Mouse (Mus musculus): ENCODE results near the gene U2af1l4. TPM values are rescaled to one million over a fixed set of nuclear protein-coding genes. Genes with fewer than 3 reads are reported as not detected.

Gene U2af1l4
- polyA plus RNA-seq, 1 experiment from 2014 or later, result 94.1 TPM

DNA sequence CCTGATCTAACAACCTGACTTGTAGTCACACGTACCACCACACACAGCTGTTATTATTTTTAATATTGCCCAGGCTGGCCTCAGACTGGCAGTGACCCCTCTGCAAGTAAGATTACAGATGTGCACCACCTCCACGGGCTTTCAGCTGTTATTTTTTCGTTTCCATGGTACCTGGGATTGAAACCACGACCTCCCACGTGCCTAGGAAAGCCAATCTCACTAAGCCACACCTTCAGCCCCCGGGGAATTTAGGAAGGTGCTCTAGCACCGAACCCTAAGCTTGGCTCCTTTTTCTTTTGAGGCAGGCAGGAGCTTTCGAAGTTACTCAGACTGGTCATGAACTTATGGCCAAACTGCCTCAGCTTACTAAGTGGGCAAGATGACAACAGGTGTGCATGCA, 41.3 kb downstream of the U2af1l4 start:
- Histone ChIP-seq H3K4me1 (no peaks in the 10 kb centered on the region), H3K4me2 (replicated peaks) (no peak overlapping the region), H3K9ac (no peak overlapping the region), H3K9me3 (no peaks in the 10 kb centered on the region), H3K27me3 (no peaks in the 10 kb centered on the region), H3K27ac (no peak overlapping the region), H3K36me3 (no peaks in the 10 kb centered on the region), H3K4me3 (no peak overlapping the region)
- ATAC-seq (ENCODE audit: insufficient number of reproducible peaks, insufficient read depth, low FRiP score, low TSS enrichment), result no peak
- 42% methylated on average over 8 of the region's 8 CpGs for WGBS

DNA sequence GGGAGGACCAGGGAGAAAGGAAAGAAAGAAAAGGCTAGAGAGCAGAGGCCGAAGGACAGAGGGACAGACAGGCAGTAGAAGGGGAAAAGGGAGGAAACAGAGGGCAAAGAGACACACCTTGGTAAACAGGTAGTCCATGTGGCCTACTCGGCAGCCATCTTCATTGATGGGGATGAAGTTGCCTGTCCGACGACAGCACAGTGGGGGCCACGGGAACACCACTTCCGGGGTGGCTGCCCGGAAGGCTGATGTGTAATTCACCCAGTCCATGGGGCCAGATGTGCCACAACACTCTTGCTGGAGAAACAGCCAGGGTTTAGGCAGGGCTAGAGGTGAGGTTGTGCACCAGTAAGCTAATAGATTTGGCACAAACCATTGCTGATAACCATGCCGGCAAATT, 41.8 kb downstream of the U2af1l4 start:
- Histone ChIP-seq H3K36me3 (no peaks in the 10 kb centered on the region), H3K9me3 (no peaks in the 10 kb centered on the region), H3K4me2 (replicated peaks) (no peak overlapping the region), H3K9ac (no peak overlapping the region), H3K27ac (no peak overlapping the region), H3K27me3 (no peaks in the 10 kb centered on the region), H3K4me1 (no peaks in the 10 kb centered on the region), H3K4me3 (no peak overlapping the region)
- ATAC-seq (ENCODE audit: insufficient number of reproducible peaks, insufficient read depth, low FRiP score, low TSS enrichment), result no peak
- WGBS, result 88% methylated on average over 8 of the region's 8 CpGs

DNA sequence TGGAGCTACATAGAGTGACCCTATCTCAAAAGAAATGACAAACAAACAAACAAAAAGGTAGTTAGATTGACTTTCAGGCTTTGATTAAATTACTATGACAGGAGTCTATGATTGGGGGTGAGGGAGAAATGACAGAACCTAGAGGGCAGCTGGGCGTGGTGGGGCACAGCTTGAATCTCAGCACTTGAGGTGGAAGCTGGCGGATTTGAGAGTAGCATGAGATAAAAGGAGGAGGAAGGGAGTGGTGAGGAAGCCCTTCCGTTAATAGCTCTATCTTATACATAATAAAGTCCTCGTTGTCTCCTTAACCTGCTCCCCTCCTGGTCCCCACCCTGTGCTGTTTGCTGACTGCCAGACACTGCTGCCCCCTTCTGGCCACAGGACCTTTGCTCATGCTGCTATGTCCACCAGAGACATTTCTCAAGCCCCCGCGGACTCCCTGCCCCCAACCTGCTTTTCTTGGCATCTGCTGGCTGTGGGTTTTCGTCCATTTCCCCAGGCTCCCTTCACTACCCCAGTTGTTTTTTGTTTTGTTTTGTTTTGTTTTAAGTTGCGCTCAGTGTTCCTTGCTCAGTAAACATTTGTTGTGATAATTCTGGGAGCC, 44.7 kb downstream of the U2af1l4 start:
- 33% methylated on average over 8 of the region's 8 CpGs for WGBS
- no peak overlapping the region for H3K4me2 ChIP-seq (replicated peaks)
- H3K27ac ChIP-seq, result no peak overlapping the region
- 0 out of 2 replicates have a peak, but pooled peaks have one; percentile 41 for ATAC-seq (ENCODE audit: insufficient number of reproducible peaks, insufficient read depth, low FRiP score, low TSS enrichment)
- no peaks in the 10 kb centered on the region for H3K36me3 ChIP-seq
- no peaks in the 10 kb centered on the region for H3K27me3 ChIP-seq
- H3K4me3 ChIP-seq, result no peak overlapping the region
- no peak overlapping the region for H3K9ac ChIP-seq
- H3K9me3 ChIP-seq, result no peaks in the 10 kb centered on the region
- H3K4me1 ChIP-seq, result no peaks in the 10 kb centered on the region

DNA sequence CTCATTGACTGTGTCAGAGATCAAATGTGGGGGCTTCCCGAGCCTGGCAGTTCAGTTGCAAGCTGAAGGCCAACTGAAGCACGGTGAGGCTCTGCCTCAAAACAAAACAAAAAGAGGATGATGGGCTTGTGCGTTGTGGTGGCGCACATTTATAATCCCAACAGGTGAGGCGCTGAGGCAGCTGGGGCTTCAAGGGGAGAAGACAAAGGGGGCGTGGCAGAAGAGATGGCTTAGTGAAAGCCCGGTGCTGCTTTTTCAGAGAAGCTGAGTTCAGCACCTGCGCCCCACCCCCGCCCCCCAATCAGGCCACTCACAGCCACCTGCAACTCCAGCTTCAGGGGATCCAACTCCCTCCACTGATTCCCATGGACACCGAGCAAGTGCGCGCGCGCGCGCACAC, 45.4 kb downstream of the U2af1l4 start:
- WGBS, result 50% methylated on average over 14 of the region's 16 CpGs
- no peak for ATAC-seq (ENCODE audit: insufficient number of reproducible peaks, insufficient read depth, low FRiP score, low TSS enrichment)
- no peaks in the 10 kb centered on the region for H3K27me3 ChIP-seq

DNA sequence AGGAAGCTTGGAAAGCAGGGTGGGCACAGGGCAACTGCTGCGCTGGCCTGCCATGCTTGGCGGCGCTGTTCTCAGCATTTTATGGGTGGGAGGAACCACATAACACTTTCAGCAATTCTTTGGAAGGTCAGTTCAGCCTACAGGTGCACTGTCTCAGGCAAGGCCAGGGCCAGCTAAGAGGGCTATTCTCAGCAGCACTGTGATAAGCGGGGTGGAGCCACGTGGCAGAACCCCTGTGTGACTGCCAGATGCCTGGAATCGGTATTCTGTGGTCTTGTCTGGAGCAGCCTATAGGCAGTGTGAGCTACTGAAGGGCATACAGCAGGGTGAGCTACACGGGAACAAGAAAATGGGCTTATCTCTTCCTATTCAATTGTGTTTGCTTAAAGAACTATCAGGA, 46.9 kb downstream of the U2af1l4 start:
- no peak overlapping the region for H3K4me3 ChIP-seq
- ATAC-seq (ENCODE audit: insufficient number of reproducible peaks, insufficient read depth, low FRiP score, low TSS enrichment), result no peak
- no peak overlapping the region for H3K9ac ChIP-seq
- H3K27ac ChIP-seq, result no peak overlapping the region
- H3K36me3 ChIP-seq, result no peaks in the 10 kb centered on the region
- H3K9me3 ChIP-seq, result no peaks in the 10 kb centered on the region
- H3K27me3 ChIP-seq, result no peaks in the 10 kb centered on the region
- H3K4me2 ChIP-seq (replicated peaks), result no peak overlapping the region
- H3K4me1 ChIP-seq, result no peaks in the 10 kb centered on the region
- 58% methylated on average over 7 of the region's 7 CpGs for WGBS

More for the DNA sequence above, 45.4 kb downstream of the U2af1l4 start:
- H3K9me3 ChIP-seq, result no peaks in the 10 kb centered on the region
- no peaks in the 10 kb centered on the region for H3K36me3 ChIP-seq
- no peak overlapping the region for H3K27ac ChIP-seq
- no peak overlapping the region for H3K9ac ChIP-seq
- H3K4me2 ChIP-seq (replicated peaks), result no peak overlapping the region
- no peaks in the 10 kb centered on the region for H3K4me1 ChIP-seq
- H3K4me3 ChIP-seq, result no peak overlapping the region

DNA sequence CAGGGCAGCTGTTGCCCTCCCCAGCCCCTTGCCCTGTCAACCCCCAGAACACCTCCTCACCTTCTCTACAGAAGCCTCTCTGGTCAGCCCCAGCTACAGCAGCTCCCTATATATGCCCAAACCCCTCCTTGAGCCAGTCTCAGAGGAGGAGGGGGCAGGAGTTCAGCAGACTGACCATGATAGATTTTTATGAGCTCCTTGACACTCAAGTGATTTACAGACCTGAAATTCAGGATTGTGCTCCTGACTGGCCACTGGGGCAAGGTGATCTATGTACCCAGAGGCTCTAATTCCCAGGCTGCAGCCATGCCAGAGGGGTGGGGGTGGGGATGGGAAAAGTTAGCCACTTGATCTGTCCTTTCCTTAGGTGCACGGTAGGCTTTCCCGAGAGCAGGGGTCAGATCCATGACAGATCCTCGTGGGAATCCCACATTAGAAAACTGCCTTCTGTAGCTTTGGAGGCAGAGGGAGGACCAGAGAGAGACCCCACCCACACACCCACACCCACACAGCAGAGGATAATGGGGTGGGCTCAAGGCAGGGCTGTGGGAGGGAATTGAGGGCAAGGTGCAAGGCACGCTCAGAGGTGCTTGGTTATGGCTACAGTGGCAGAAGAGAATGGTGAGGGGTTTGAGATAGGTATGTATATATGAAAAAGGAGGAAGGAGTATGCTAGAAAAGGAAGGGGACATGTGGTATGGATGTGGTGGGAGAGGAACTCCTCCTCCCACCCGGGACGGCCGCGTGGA, 49.7 kb downstream of the U2af1l4 start, which contains the start of gene Upk1a:
Upk1a (minus strand) TSS at position 194 of the 749 bp plus-strand sequence.
- peaks cover 25% of the 10 kb centered on the region for H3K36me3 ChIP-seq
- no peak within 1 kb of the TSS for H3K4me3 ChIP-seq
- 0 out of 2 replicates have a peak, but pooled peaks have one; percentile 17 for ATAC-seq (ENCODE audit: insufficient number of reproducible peaks, insufficient read depth, low FRiP score, low TSS enrichment)
- no peaks in the 10 kb centered on the region for H3K27me3 ChIP-seq
- no peak within 1 kb of the TSS for H3K4me2 ChIP-seq (replicated peaks)
- WGBS, result 70% methylated on average over 8 of the region's 8 CpGs
- no peaks in the 10 kb centered on the region for H3K9me3 ChIP-seq
- no peak within 1 kb of the TSS for H3K27ac ChIP-seq
- no peak within 1 kb of the TSS for H3K9ac ChIP-seq
- H3K4me1 ChIP-seq, result no peaks in the 10 kb centered on the region

DNA sequence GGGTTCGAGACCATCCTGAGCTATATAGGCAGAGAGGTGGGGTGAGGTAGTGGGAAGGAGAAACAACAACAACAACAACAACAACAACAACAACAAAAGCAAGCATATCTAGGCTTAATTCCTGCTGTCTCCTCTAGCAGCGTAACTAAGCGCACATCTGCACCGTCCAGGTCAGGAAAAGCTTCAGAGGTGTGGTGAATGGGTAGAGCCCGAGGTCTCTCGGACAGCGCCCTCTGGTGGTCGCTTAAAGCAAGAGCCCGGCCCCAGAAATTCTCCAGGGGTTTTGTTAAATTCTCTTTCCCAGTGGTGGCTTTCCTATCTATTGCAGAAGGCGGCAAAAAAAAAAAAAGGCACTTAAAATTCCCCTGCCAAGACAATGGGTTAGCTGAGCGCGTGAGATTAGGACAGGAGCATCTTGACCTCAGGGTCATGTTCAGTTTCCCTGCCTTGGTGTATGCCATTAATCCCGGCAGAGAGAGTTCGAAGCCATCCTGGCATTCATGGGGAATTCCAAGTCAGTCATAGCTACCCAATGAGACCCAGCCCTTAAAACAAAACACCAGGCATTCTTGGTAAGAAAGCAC, 50.5 kb downstream of the U2af1l4 start:
- H3K27ac ChIP-seq, result no peak overlapping the region
- no peak overlapping the region for H3K9ac ChIP-seq
- H3K4me3 ChIP-seq, result no peak overlapping the region
- H3K9me3 ChIP-seq, result no peaks in the 10 kb centered on the region
- WGBS, result 24% methylated on average over 14 of the region's 14 CpGs
- H3K36me3 ChIP-seq, result peaks cover 33% of the 10 kb centered on the region
- H3K4me2 ChIP-seq (replicated peaks), result no peak overlapping the region
- no peaks in the 10 kb centered on the region for H3K4me1 ChIP-seq
- no peaks in the 10 kb centered on the region for H3K27me3 ChIP-seq
- 0 out of 2 replicates have a peak, but pooled peaks have one; percentile 17 for ATAC-seq (ENCODE audit: insufficient number of reproducible peaks, insufficient read depth, low FRiP score, low TSS enrichment)

DNA sequence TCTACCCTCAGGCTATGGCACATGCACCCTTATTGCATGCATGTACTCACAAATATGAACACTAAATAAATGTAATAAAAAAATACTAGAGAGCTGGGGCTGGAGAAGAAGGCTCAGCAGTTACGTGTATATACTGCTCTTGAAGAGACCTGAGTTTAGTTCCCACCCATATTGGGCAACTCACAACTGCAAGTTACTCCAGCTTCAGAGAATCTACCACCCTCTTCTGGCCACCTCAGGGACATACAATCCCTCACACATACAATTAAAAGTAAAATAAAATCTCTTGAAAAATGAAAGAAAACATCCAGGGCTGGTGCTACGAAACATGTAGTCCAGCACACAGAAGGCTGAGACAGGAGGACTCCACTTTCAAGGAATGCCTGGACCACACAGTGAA, 51.4 kb downstream of the U2af1l4 start:
- Histone ChIP-seq H3K36me3 (peaks cover 41% of the 10 kb centered on the region), H3K9ac (no peak overlapping the region), H3K9me3 (0 out of 2 replicates have a peak, but pooled peaks cover 2% of the 10 kb centered on the region), H3K4me1 (no peaks in the 10 kb centered on the region), H3K4me3 (no peak overlapping the region), H3K4me2 (replicated peaks) (no peak overlapping the region), H3K27ac (no peak overlapping the region), H3K27me3 (no peaks in the 10 kb centered on the region)
- no peak for ATAC-seq (ENCODE audit: insufficient number of reproducible peaks, insufficient read depth, low FRiP score, low TSS enrichment)
- WGBS, result 76% methylated on average over 2 of the region's 2 CpGs

Small RNA genes within 50 kb of the gene (microRNA-seq; reads per million reads assigned to microRNA genes)
- gene Gm38670 (1.3 reads per million), gene Mir3569 (0.54 reads per million)

Other genes with a start within 250 kb of the U2af1l4 start
- gene Syne4, start 248.5 kb upstream of the U2af1l4 start, polyA plus RNA-seq (2016; fragmentation: Nextera tagmentation; extraction: Ambion mirVana), result 94.9 and 101 TPM in 2 replicates
- 0.87 and 2.9 TPM in 2 replicates for gene E130208F15Rik, start 241.6 kb upstream of the U2af1l4 start, polyA plus RNA-seq (2016; fragmentation: Nextera tagmentation; extraction: Ambion mirVana)
- 21.8 and 23.4 TPM in 2 replicates for gene Sdhaf1, start 239.4 kb upstream of the U2af1l4 start, polyA plus RNA-seq (2016; fragmentation: Nextera tagmentation; extraction: Ambion mirVana)
- gene Lrfn3, start 200.5 kb upstream of the U2af1l4 start, polyA plus RNA-seq (2016; fragmentation: Nextera tagmentation; extraction: Ambion mirVana), result 8.3 and 8.6 TPM in 2 replicates
- 16.7 and 18.7 TPM in 2 replicates for gene Tyrobp, start 149.5 kb upstream of the U2af1l4 start, polyA plus RNA-seq (2016; fragmentation: Nextera tagmentation; extraction: Ambion mirVana)
- gene Hcst, start 143.4 kb upstream of the U2af1l4 start, polyA plus RNA-seq (2016; fragmentation: Nextera tagmentation; extraction: Ambion mirVana), result 0.70 and 0.98 TPM in 2 replicates
- 2.1 and 2.9 TPM in 2 replicates for gene Nfkbid, start 141.6 kb upstream of the U2af1l4 start, polyA plus RNA-seq (2016; fragmentation: Nextera tagmentation; extraction: Ambion mirVana)
- 66.5 and 74.7 TPM in 2 replicates for gene Aplp1, start 117.8 kb upstream of the U2af1l4 start, polyA plus RNA-seq (2016; fragmentation: Nextera tagmentation; extraction: Ambion mirVana)
- 0.46 and 0.52 TPM in 2 replicates for gene Kirrel2, start 105.6 kb upstream of the U2af1l4 start, polyA plus RNA-seq (2016; fragmentation: Nextera tagmentation; extraction: Ambion mirVana)
- 0.10 and 0.29 TPM in 2 replicates for gene Nphs1, start 105.0 kb upstream of the U2af1l4 start, polyA plus RNA-seq (2016; fragmentation: Nextera tagmentation; extraction: Ambion mirVana)
- gene Prodh2, start 69.7 kb upstream of the U2af1l4 start, polyA plus RNA-seq (2016; fragmentation: Nextera tagmentation; extraction: Ambion mirVana), result not detected in 2 replicates
- gene Arhgap33, start 28.2 kb upstream of the U2af1l4 start, polyA plus RNA-seq (2016; fragmentation: Nextera tagmentation; extraction: Ambion mirVana), result 20.0 and 26.5 TPM in 2 replicates
- gene Hspb6, start 11.1 kb upstream of the U2af1l4 start, polyA plus RNA-seq (2016; fragmentation: Nextera tagmentation; extraction: Ambion mirVana), result 8.5 and 9.2 TPM in 2 replicates
- gene Proser3, start 11.0 kb upstream of the U2af1l4 start, polyA plus RNA-seq (2016; fragmentation: Nextera tagmentation; extraction: Ambion mirVana), result 15.6 and 16.0 TPM in 2 replicates
- 44.7 and 49.1 TPM in 2 replicates for gene Lin37, start 3.5 kb upstream of the U2af1l4 start, polyA plus RNA-seq (2016; fragmentation: Nextera tagmentation; extraction: Ambion mirVana)
- gene Gm49396, start within 50 bp of the U2af1l4 start, polyA plus RNA-seq (2016; fragmentation: Nextera tagmentation; extraction: Ambion mirVana), result 16.5 and 17.4 TPM in 2 replicates
- gene Psenen, start 326 bp downstream of the U2af1l4 start, polyA plus RNA-seq (2016; fragmentation: Nextera tagmentation; extraction: Ambion mirVana), result 132 and 138 TPM in 2 replicates
- gene Igflr1, start 2.1 kb downstream of the U2af1l4 start, polyA plus RNA-seq (2016; fragmentation: Nextera tagmentation; extraction: Ambion mirVana), result 4.1 and 5.5 TPM in 2 replicates
- gene Kmt2b, start 25.4 kb downstream of the U2af1l4 start, polyA plus RNA-seq (2016; fragmentation: Nextera tagmentation; extraction: Ambion mirVana), result 11.6 and 12.6 TPM in 2 replicates
- 0.17 and 0.19 TPM in 2 replicates for gene Zbtb32, start 35.6 kb downstream of the U2af1l4 start, polyA plus RNA-seq (2016; fragmentation: Nextera tagmentation; extraction: Ambion mirVana)
- gene Upk1a, start 49.5 kb downstream of the U2af1l4 start, polyA plus RNA-seq (2016; fragmentation: Nextera tagmentation; extraction: Ambion mirVana), result 0.37 and 0.73 TPM in 2 replicates
- 761 and 784 TPM in 2 replicates for gene Cox6b1, start 62.9 kb downstream of the U2af1l4 start, polyA plus RNA-seq (2016; fragmentation: Nextera tagmentation; extraction: Ambion mirVana)
- not detected in 2 replicates for gene Etv2, start 72.6 kb downstream of the U2af1l4 start, polyA plus RNA-seq (2016; fragmentation: Nextera tagmentation; extraction: Ambion mirVana)
- 151 and 154 TPM in 2 replicates for gene Rbm42, start 87.0 kb downstream of the U2af1l4 start, polyA plus RNA-seq (2016; fragmentation: Nextera tagmentation; extraction: Ambion mirVana)
- gene Haus5, start 101.7 kb downstream of the U2af1l4 start, polyA plus RNA-seq (2016; fragmentation: Nextera tagmentation; extraction: Ambion mirVana), result 54.8 and 59.3 TPM in 2 replicates
- gene Pmis2, start 108.3 kb downstream of the U2af1l4 start, polyA plus RNA-seq (2016; fragmentation: Nextera tagmentation; extraction: Ambion mirVana), result not detected in 2 replicates
- not detected in 2 replicates for gene 2200002J24Rik, start 135.6 kb downstream of the U2af1l4 start, polyA plus RNA-seq (2016; fragmentation: Nextera tagmentation; extraction: Ambion mirVana)
- 0.50 and 0.96 TPM in 2 replicates for gene Atp4a, start 148.9 kb downstream of the U2af1l4 start, polyA plus RNA-seq (2016; fragmentation: Nextera tagmentation; extraction: Ambion mirVana)
- 156 and 166 TPM in 2 replicates for gene Tmem147, start 166.2 kb downstream of the U2af1l4 start, polyA plus RNA-seq (2016; fragmentation: Nextera tagmentation; extraction: Ambion mirVana)
- gene Gapdhs, start 180.4 kb downstream of the U2af1l4 start, polyA plus RNA-seq (2016; fragmentation: Nextera tagmentation; extraction: Ambion mirVana), result 0.62 and 0.97 TPM in 2 replicates
- 1.1 and 1.3 TPM in 2 replicates for gene Sbsn, start 188.2 kb downstream of the U2af1l4 start, polyA plus RNA-seq (2016; fragmentation: Nextera tagmentation; extraction: Ambion mirVana)
- 0.32 TPM in 1 of 2 replicates, not detected in the other for gene Dmkn, start 200.5 kb downstream of the U2af1l4 start, polyA plus RNA-seq (2016; fragmentation: Nextera tagmentation; extraction: Ambion mirVana)
- 1.0 and 1.1 TPM in 2 replicates for gene Krtdap, start 224.6 kb downstream of the U2af1l4 start, polyA plus RNA-seq (2016; fragmentation: Nextera tagmentation; extraction: Ambion mirVana)

All from embryonic facial prominence, embryonic 12.5 days (tissue).